Mouse (Mus musculus) cortical plate, adult 2 months (tissue): ENCODE measurements around the gene Cd7. TPM values are rescaled to one million over a fixed set of nuclear protein-coding genes. Genes with fewer than 3 reads are reported as not detected.
"Not testable (repeated sequence)": the region's sequence is repeated elsewhere in the genome, so short reads cannot be mapped to it uniquely, and the experiment has no call there.

ENCODE experiments used
- H3K27ac ChIP-seq: fragments of 200-500 bp; 2 replicates; pipeline ENCODE4 v1.5.1; 2012; ENCODE audit warnings: low read length, control low read depth, inconsistent platforms; ENCODE audit not compliant: insufficient read depth
- H3K4me1 ChIP-seq: fragments of 200-500 bp; 2 replicates; pipeline ENCODE4 v1.6.1; 2011; ENCODE audit warnings: low read length; ENCODE audit not compliant: control insufficient read depth, insufficient read depth
- H3K4me3 ChIP-seq: fragments of 200-500 bp; 2 replicates; pipeline ENCODE4 v1.5.1; 2011; ENCODE audit warnings: mild to moderate bottlenecking, low read length, control low read depth; ENCODE audit not compliant: insufficient read depth
- CTCF ChIP-seq: fragments of 200-500 bp; IDR thresholded peaks from 2 replicates; pipeline ENCODE4 v1.5.1; 2011; ENCODE audit warnings: mild to moderate bottlenecking, control low read depth, low read length; ENCODE audit not compliant: insufficient read depth; ENCODE audit errors: extremely low read depth
- POLR2A ChIP-seq: fragments of 200-500 bp; IDR thresholded peaks from 2 replicates; pipeline ENCODE4 v1.6.1; 2011; ENCODE audit warnings: mild to moderate bottlenecking, low read length, control low read depth; ENCODE audit not compliant: insufficient read depth; ENCODE audit errors: extremely low read depth
- polyA plus RNA-seq: library from polyadenylated mRNA; depleted of rRNA; stranded (reverse); fragments of >200 nt; gene quantifications from 2 replicates; pipeline ENCODE4 v1.2.3, GENCODE M21; 2012

Gene Cd7
- polyA plus RNA-seq, 1 experiment: 3.4 TPM

DNA sequence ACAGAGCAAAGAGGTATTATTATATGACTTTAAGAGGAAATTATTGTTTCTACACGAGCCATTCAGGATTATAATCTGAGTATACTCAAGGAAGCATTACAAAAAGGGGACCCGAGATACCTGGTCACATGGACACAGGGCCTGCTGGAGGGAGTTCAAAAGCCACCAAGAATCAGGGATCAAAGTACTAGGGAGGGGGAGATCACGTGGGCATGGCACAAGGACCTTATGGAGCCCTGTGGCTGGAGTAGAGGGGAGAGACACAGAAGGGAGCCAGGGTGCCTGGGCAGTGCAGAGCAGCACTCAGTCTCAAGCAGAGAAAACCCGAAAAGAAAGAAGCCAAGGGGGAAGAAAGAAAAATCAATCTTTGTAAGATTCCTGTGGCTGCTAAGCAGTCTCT lies 13.2 kb upstream of the Cd7 start:
- no peak overlapping the region for H3K27ac ChIP-seq
- TF ChIP-seq CTCF (no peak), POLR2A (no peak)

DNA sequence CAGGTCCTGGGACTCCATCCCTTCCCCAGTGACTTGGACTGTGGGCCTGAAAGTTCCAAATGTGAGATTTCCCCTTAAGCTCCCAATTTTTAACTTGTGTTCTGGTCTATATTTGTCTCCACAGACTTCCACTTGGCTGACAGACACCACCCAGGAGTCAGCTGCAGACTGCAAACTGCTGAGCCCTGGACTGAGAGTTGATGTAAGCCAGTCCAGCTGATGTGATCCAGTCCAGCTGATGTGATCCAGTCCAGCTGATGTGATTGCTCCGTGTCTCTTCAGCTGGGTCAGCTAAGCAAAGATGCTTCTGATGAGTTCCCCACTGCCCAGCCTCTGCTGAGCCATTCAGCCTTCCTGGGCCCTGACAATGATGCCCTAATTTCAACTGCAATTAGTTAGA lies 12.6 kb upstream of the Cd7 start:
- Histone ChIP-seq H3K27ac (no peak overlapping the region), H3K4me3 (no peak overlapping the region), H3K4me1 (no peaks in the 10 kb centered on the region)
- TF ChIP-seq CTCF: no peak
- no peak for TF ChIP-seq POLR2A

More for the DNA sequence above, 13.2 kb upstream of the Cd7 start:
- Histone ChIP-seq H3K4me3 (no peak overlapping the region), H3K4me1 (no peaks in the 10 kb centered on the region)

DNA sequence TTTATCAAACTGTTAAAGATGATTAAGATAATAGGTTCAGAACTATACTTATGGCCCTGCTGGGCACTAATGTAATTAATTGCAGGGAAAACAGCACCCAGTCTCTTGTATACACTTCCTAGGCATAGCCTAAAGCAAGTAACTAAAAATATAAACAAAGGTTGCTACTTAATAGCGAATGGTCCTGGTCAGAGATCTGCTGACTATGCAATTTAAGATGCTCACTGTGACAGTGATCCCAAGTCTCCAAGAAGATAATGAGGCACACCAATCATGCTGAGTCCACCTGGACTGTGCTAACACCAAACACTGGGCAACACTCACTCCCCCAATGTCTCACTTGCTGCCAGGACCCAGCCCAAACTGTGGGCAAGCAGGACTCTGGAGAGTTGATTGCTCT lies 10.6 kb upstream of the Cd7 start:
- H3K4me3 ChIP-seq: no peak overlapping the region
- TF ChIP-seq POLR2A (no peak), CTCF (no peak)
- H3K27ac ChIP-seq: no peak overlapping the region
- no peaks in the 10 kb centered on the region for H3K4me1 ChIP-seq

DNA sequence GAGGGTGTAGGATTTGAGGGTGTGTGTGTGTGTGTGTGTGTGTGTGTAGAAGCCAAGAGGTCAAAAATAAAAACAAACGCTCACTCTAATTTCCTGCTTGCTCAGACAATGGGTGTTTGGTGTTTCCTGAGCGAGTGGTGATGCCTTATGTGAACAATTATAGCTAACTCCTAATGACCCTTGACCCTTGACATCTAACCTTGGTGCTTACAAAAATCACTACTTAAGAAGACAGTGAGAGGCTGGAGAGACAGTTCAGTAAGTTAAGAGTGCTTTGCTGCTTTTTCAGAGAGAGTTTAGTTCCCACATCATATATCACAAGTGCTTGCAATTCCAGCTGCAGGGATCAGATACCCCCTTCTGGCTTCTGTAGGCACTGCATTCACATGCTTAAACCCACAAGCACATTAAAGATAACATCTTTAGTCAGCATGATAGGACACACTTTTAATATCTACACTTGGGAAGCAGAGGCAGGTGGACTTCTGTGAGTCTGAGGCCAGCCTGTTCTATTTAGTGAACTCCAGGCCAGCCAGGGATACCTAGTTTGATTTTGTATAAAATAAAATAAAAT lies 8.7 kb upstream of the Cd7 start:
- Histone ChIP-seq H3K27ac (no peak overlapping the region), H3K4me3 (no peak overlapping the region), H3K4me1 (no peaks in the 10 kb centered on the region)
- TF ChIP-seq POLR2A (no peak), CTCF (peak; percentile 44; the same call in 1 of the 2 replicates)

DNA sequence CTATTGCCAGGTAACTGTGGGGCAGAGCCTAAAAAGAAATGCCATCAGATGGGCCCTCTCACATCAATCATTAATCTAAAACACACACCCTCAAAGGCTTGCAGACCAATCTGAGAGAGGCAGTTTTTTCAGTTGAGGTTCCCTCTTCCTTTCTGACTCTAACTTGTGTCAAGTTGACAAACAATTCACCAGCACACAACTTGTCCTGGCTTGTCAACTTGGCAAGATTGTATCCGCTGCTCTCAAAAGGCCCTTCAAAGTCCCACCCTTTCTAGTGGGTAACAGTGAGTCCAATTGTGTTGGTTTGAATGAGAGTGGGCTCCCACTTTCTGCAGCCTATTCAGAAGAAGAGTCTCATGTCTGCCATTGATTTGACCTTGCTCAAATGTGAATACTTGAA lies 6.1 kb upstream of the Cd7 start:
- no peak for TF ChIP-seq POLR2A
- no peak for TF ChIP-seq CTCF
- no peak overlapping the region for H3K27ac ChIP-seq
- H3K4me1 ChIP-seq: no peaks in the 10 kb centered on the region
- no peak overlapping the region for H3K4me3 ChIP-seq

DNA sequence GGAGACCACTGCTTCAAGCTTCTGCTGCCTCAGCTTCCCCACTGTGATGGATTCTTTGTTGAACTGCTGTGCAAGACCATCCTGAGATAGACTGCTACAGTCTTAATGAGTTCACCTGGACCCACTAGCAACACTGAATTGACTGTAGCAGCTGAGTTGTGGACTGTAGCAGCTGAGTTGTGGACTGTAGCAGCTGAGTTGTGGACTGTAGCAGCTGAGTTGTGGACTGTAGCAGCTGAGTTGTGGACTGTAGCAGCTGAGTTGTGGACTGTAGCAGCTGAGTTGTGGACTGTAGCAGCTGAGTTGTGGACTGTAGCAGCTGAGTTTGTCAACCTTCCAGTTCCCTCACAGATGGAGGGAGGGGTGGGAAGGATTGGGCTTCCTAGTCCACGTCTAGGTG lies 3.8 kb upstream of the Cd7 start:
- H3K27ac ChIP-seq, H3K4me1 ChIP-seq, H3K4me3 ChIP-seq: not testable (repeated sequence)

DNA sequence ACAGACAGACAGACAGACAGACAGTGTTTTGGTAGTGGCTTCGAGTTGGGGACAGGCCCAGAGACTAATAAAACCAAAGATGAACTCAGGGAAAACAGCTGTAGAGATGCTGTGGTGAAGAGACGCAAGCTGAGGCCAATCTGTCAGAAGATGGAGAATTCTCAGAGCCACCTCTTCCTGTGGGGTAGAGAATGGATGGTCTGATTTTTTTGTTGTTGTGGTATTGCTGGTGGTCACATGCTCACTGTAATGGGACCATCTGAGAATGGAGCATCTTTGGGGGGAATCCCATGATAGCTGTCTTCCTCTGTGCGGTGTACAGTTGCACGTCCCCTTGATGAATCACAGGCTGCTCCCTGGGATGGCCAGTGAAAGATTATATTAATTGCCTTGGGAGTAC lies 3.3 kb upstream of the Cd7 start:
- Histone ChIP-seq H3K27ac (no peak overlapping the region), H3K4me3 (no peak overlapping the region), H3K4me1 (peaks cover 4% of the 10 kb centered on the region)
- TF ChIP-seq CTCF: no peak
- no peak for TF ChIP-seq POLR2A

DNA sequence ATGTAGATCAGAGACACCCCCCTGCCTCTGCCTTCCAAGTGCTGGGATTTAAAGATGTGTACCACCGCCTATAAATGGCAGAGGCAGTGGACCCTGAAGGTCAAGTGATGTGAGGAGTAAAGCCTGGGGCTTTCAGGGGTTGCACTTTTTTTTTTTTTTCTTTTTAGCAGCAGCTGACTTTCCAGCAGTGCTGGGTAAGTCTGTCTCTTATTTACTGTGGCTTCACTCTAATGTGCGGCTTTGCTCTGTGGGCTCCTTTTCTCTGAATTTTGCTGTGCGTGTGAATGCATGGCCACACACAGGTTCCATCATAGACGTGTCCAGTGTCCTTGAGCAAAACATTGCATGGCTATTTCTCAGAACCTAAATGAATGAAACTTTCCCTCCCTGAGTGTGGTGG lies 2.4 kb upstream of the Cd7 start:
- Histone ChIP-seq H3K27ac (no peak overlapping the region), H3K4me1 (peaks cover 4% of the 10 kb centered on the region), H3K4me3 (no peak overlapping the region)
- TF ChIP-seq POLR2A: no peak
- TF ChIP-seq CTCF: no peak

DNA sequence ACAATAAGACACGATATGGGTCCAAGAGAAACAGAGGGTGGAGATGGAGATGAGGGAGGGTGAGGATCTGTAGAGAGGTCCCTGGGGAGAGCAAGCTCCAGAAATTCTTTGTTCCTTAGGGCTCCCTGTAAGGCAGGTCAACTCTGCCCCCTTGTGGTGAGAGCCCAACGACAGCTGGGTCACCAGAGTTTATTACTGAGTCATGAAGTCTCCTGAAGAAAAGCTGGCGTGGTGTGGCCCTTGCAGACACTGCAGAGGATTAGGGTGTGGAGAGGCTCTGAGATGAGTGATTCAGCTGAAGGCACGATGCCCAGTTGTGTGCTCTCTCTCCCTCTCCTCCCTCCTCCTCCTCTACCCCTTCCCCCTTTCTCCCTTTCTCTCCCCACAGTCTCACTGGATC lies 2.0 kb upstream of the Cd7 start:
- TF ChIP-seq POLR2A: no peak
- peak; percentile 84 for TF ChIP-seq CTCF
- peaks cover 4% of the 10 kb centered on the region for H3K4me1 ChIP-seq
- H3K4me3 ChIP-seq: no peak overlapping the region
- H3K27ac ChIP-seq: no peak overlapping the region

DNA sequence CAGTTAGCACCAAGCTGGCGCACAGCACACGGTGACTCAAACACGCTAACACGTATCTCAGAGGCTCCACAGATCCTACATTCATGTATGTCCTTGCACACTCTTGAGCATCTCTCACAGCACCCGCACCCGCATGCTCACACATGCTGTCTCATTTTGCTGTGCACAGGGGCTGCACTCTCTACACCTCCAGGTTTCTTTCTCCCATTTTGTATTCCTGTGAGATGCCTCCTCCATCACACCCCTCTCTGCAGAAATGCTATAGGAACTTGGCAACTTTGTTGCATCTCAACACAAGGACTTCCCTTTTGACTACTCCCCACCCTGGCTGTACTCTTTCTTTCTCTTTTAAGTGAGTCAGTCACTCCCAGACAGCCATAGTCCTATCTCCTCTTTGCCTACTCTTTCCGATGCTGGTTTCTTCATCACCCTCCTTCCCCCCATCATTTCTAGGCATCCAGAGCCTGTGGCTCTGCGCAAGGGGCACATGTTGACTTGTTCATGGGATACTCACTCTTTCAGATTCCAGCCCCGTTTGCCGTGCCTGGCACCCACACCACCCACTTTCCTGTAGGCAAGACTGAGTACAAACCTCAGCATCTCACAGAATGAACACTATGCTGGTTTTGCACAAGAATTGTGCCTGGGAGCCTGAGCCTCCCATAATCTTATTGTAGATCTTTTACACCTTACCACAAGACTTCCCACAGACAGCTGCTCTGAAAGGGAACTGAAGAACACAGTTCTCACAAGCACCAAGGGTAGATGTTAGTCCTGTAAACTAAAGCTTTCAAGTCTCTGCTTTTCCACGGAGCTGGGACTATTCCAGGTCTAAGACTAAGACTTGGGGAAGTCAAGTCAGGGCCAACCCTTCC lies 615 bp downstream of the Cd7 start:
- Histone ChIP-seq H3K27ac (peak overlapping the region; percentile 54; the same call in 1 of the 2 replicates), H3K4me3 (no peak overlapping the region), H3K4me1 (peaks cover 4% of the 10 kb centered on the region)
- TF ChIP-seq POLR2A (no peak), CTCF (no peak)
